Mouse (Mus musculus) small intestine, adult 2 months (tissue): ENCODE measurements around the gene Anks3.

Experiments
- CTCF ChIP-seq: fragments of 200-500 bp; IDR thresholded peaks from 2 replicates; pipeline ENCODE4 v1.5.1; 2012; ENCODE audit warnings: low read depth, mild to moderate bottlenecking, control low read depth, inconsistent platforms, low read length, moderate library complexity, mixed read lengths; ENCODE audit not compliant: insufficient replicate concordance, insufficient read length; ENCODE audit errors: extremely low read depth
- POLR2A ChIP-seq: fragments of 200-500 bp; IDR thresholded peaks from 2 replicates; pipeline ENCODE4 v1.6.1; 2012; ENCODE audit warnings: low read depth, mild to moderate bottlenecking, control low read depth, inconsistent platforms, low read length, moderate library complexity

- TF ChIP-seq POLR2A = no peak
- TF ChIP-seq CTCF = no peak
Observed at GRCm38 (mm10) chr16:4997553-4997952, 33.5 kb upstream of the Anks3 start, which contains the start of gene Sept12.
